Mouse (Mus musculus): ENCODE measurements around the gene Rnase4. TPM values are rescaled to one million over a fixed set of nuclear protein-coding genes. Genes with fewer than 3 reads are reported as not detected.

The Rnase4 gene
- total RNA-seq, 1 experiment from 2014 or later: 28.7 TPM

GRCm38 (mm10) chr14:51088970-51089673, 1.8 kb upstream of the Rnase4 start:
- peak; percentile 95 for DNase-seq

- DNase-seq: no peak
These were observed 1.2 kb upstream of the Rnase4 start for GRCm38 (mm10) chr14:51089674-51090076.

GRCm38 (mm10) chr14:51090077-51090781, 648 bp upstream of the Rnase4 start:
- peak; percentile 75 for DNase-seq

- no peak for DNase-seq
These were observed 1.3 kb downstream of the Rnase4 start for GRCm38 (mm10) chr14:51092073-51092620.

GRCm38 (mm10) chr14:51093496-51093895, 2.6 kb downstream of the Rnase4 start:
- no peak for DNase-seq

GRCm38 (mm10) chr14:51094096-51094875, 3.4 kb downstream of the Rnase4 start:
- DNase-seq: no peak

GRCm38 (mm10) chr14:51094921-51095320, 4.0 kb downstream of the Rnase4 start:
- no peak for DNase-seq

- no peak for DNase-seq
These were observed 5.1 kb downstream of the Rnase4 start for GRCm38 (mm10) chr14:51095736-51096524.

GRCm38 (mm10) chr14:51098300-51098699, 7.4 kb downstream of the Rnase4 start:
- DNase-seq: peak; percentile 34

GRCm38 (mm10) chr14:51098921-51099320, 8.0 kb downstream of the Rnase4 start:
- no peak for DNase-seq

- no peak for DNase-seq
These were observed 10.4 kb downstream of the Rnase4 start for GRCm38 (mm10) chr14:51101284-51101683.

GRCm38 (mm10) chr14:51103217-51103616, 12.3 kb downstream of the Rnase4 start:
- peak; percentile 70 for DNase-seq

GRCm38 (mm10) chr14:51104366-51104765, 13.5 kb downstream of the Rnase4 start:
- no peak for DNase-seq

- no peak for DNase-seq
These were observed 15.6 kb downstream of the Rnase4 start for GRCm38 (mm10) chr14:51106449-51106967.

- no peak for DNase-seq
These were observed 21.1 kb downstream of the Rnase4 start for GRCm38 (mm10) chr14:51111966-51112365.

GRCm38 (mm10) chr14:51113476-51113875, 22.6 kb downstream of the Rnase4 start:
- no peak for DNase-seq

GRCm38 (mm10) chr14:51113916-51114560, 23.2 kb downstream of the Rnase4 start, which contains the start of gene Eddm3b:
TSS of gene Eddm3b (plus strand) at chr14:51114426.
- no peak for DNase-seq

- no peak for DNase-seq
These were observed 34.8 kb downstream of the Rnase4 start for GRCm38 (mm10) chr14:51125684-51126083.

- DNase-seq: no peak
These were observed 36.9 kb downstream of the Rnase4 start for GRCm38 (mm10) chr14:51127648-51128258.

Data from adrenal gland, postnatal 25 days (tissue).